Mouse (Mus musculus): ENCODE results near the gene Gm17019.
"Not testable (repeated sequence)": the region's sequence is repeated elsewhere in the genome, so short reads cannot be mapped to it uniquely, and the experiment has no call there.

DNA sequence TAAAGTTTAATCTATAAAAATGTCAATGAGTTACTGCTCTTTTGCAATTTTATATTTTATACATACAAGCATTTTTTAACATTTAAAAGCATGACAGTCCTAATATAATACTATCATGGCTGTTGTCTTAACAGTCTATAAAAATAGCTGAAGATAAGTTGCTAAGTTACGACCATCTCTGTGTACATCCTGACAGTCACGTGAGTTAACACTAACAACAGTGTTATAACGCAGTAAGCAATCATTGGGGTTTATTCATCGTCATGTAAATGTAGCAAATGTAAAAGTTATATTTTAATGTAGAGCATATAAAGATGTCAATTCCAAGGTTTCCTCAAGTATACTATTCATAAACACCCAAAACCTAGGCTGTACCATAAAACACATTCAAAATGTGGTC lies 27.2 kb downstream of the Gm17019 start:
- not testable (repeated sequence) for TF ChIP-seq POLR2A (IDR thresholded peaks at IDR 0.05; ENCODE audit: control insufficient read depth, extremely low read depth, insufficient read depth, low read length, poor library complexity); CTCF (IDR thresholded peaks at IDR 0.05; ENCODE audit: borderline replicate concordance, control insufficient read depth, extremely low read depth, insufficient read depth, low read length, poor library complexity)
